Mouse (Mus musculus): ENCODE measurements at regions not wholly inside any gene's neighbourhood (a gene's known extent, or its start where the extent isn't known, plus 50 kb on each side); places are given as distances from the start of the nearest gene placed in this dataset.
"Not testable (repeated sequence)": the region's sequence is repeated elsewhere in the genome, so short reads cannot be mapped to it uniquely, and the experiment has no call there.

GRCm38 (mm10) chr5:6590058-6590457, 713.9 kb upstream of the Tex47 start:
- peak; percentile 14 for DNase-seq

GRCm38 (mm10) chr5:6611151-6611550, 692.8 kb upstream of the Tex47 start:
- DNase-seq; intact Hi-C loops (cut with DNase I): not testable (repeated sequence)

More at GRCm38 (mm10) chr5:6590058-6590457, 713.9 kb upstream of the Tex47 start:
- intact Hi-C loops (cut with DNase I): no loop called here

GRCm38 (mm10) chr5:6644869-6645268, 659.0 kb upstream of the Tex47 start:
- intact Hi-C loops (cut with DNase I): no loop called here

GRCm38 (mm10) chr5:6676211-6676610, 627.7 kb upstream of the Tex47 start:
- intact Hi-C loops (cut with DNase I); DNase-seq: not testable (repeated sequence)

More at GRCm38 (mm10) chr5:6644869-6645268, 659.0 kb upstream of the Tex47 start:
- no peak for DNase-seq

DNA sequence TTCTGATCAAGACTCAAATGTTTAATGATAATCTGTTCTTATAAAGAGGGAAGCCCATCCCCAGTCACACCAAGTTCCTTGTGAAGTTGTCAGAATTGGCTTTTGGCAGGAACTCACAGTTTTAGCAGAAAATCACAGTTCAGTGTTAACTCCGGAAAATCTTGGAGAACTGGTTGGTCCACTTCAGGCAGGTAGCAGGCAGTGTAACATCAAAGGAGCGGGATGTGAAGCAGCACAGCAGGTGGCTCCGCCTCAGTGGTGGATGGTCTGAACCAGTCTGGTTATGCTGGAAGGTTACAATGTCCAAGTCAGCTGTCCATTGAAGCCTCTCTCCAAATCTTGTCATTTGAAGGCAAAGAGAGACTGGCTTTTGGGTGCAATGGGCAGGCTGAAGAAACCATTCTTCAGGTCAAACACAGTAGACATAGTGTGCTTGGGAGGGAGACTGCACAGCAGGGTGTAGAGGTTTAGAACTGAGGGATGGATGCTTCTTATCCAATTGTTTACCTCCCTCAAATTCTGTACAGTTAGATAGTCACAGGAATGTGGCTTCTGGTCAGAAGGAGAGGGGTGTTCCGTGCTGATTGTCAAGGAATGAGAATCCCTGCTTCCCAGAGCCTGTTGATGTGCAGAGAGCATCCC, 594.1 kb upstream of the Tex47 start:
- intact Hi-C loops (cut with DNase I): no loop called here
- no peak for DNase-seq

DNA sequence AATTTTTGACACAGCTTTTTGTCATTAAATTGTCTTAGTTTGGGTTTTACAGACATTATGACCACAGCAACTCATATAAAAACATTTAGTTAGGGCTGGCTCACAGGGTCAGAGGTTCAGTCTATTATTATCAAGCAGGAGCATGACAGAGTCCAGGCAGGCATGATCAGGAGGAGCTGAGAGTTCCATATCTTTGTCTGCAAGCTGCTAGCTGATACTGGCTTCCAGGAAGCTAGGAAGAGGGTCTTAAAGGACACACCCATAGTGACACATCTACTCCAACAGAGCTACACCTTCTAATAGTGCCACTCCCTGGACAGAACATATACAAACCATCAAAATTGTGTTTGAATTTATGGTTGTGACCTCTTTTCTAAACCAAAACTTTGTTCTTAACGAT, 587.7 kb upstream of the Tex47 start:
- intact Hi-C loops (cut with DNase I): no loop called here
- DNase-seq: no peak

DNA sequence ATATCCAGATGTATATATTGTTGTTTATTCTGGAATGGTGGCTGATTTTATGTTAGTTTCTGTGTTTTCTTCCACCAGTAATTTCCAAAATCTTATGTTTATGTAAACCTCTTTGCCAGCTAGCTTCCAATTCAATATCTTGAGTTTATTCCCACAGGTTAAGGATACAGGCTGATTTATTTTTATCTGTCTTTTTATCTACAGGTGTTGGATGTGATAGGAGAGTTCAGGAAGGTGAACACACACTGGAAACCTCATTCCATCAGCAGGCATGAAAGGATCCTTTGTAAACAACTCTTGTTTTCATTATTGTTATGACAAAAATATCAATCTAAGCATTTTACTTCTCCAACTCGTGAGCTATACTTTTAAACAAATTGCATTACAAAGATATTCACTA, 587.3 kb upstream of the Tex47 start:
- DNase-seq: no peak
- intact Hi-C loops (cut with DNase I): no loop called here
